ENCODE assay signal across 20 mouse cellular contexts in the genomic region with DNA sequence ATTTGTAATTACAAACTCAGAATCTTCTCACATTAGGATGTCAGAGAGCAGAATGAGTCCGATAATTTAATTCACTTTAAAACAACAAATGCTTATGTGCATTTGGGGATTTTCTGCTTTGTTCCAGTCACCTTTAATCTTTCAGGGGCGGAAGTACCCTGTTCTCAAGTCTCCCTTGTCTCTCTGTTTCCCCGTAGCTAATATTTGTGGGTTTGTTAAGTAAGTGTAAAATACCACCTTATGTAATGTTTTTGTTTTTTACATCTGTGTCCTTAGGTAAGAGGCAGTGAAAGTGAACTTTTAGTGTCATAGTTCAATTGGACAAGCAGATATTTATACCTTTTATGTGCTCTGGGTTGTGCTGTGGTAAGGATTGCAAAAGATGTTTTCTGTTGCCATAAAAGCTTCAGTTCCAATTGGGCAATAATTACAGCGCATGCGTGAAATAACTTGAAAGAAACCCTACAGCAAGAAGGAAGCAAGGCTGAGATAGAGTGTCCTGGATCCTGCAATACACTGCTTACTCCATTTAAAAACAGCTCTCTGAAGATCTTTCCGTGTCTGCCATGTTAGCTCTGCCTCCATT. TPM values are rescaled to one million over a fixed set of nuclear protein-coding genes. Genes with fewer than 3 reads are reported as not detected.
A peak's percentile ranks its signal among the peaks of the same experiment; 100 is the strongest.
DNase-seq lines count a peak whose midpoint lies in the region; ATAC-seq and TF ChIP-seq lines count a peak whose summit lies in the region.
"Had no signal": no experiment of that assay in that cellular context is flagged by ENCODE, and none has a peak within 500 bp of the region (broad histone marks: within the 10 kb centered on the region; RNA-seq: fewer than 3 reads in every experiment).

No protein-coding gene starts in this region.

- no peak overlapping the region for H3K9ac ChIP-seq in liver, postnatal 0 days (replicated peaks)
- H3K9ac ChIP-seq in liver, embryonic 11.5 days (ENCODE audit: low read depth, low read length), result no peak overlapping the region
- no peak overlapping the region for H3K9ac ChIP-seq in hindbrain, embryonic 14.5 days
- H3K9ac ChIP-seq: limb, embryonic 13.5 days; lung, embryonic 14.5 days; neural tube, embryonic 15.5 days had no signal

- no peak overlapping the region for H3K4me2 ChIP-seq in liver, postnatal 0 days (ENCODE audit: low read depth, low read length)
- no peak overlapping the region for H3K4me2 ChIP-seq in liver, embryonic 11.5 days
- no peak overlapping the region for H3K4me2 ChIP-seq in hindbrain, embryonic 14.5 days (replicated peaks)
- H3K4me2 ChIP-seq: limb, embryonic 13.5 days; lung, embryonic 14.5 days; neural tube, embryonic 15.5 days had no signal

- 68% methylated on average over 6 of the region's 6 CpGs for WGBS in liver, postnatal 0 days (ENCODE audit: insufficient replicate concordance)
- 91% methylated on average over 6 of the region's 6 CpGs for WGBS in liver, embryonic 11.5 days
- WGBS in hindbrain, embryonic 14.5 days, result 91% methylated on average over 6 of the region's 6 CpGs

- intact Hi-C loops in left cerebral cortex, postnatal 4 days (cut with DNase I), result no loop called here

- peak; percentile 92 for ATAC-seq in liver, postnatal 0 days
- no peak for ATAC-seq in liver, embryonic 11.5 days (replicated peaks; ENCODE audit: low FRiP score)
- peak; percentile 77 for ATAC-seq in monocyte, adult 5-6 weeks (replicated peaks; ENCODE audit: insufficient number of reproducible peaks, low FRiP score, low TSS enrichment, poor library complexity, severe bottlenecking)
- no peak for ATAC-seq in hindbrain, embryonic 14.5 days (ENCODE audit: low FRiP score)
- ATAC-seq: forebrain, embryonic 14.5 days; hindbrain, postnatal 0 days had no signal

- DNase-seq in adrenal gland, adult 2 months, result peak; percentile 33
- no peak for DNase-seq in adrenal gland, adult 8-10 months
- no peak for DNase-seq in liver, postnatal 0 days
- DNase-seq in liver, embryonic 11.5 days (ENCODE audit: low spot score), result no peak
- DNase-seq in left cerebral cortex, postnatal 4 days, result no peak
- DNase-seq in hindbrain, embryonic 14.5 days (ENCODE audit: low spot score), result no peak
- DNase-seq: cerebellum, postnatal 14 days; heart, postnatal 4 days; kidney, postnatal 14 days; lung, embryonic 14.5 days; thymus, adult 18-20 months had no signal

- peak; percentile 66 for TF ChIP-seq EP300 in liver, postnatal 0 days (IDR thresholded peaks at IDR 0.05; ENCODE audit: low read depth)

- H3K27ac ChIP-seq in liver, postnatal 0 days (ENCODE audit: low read depth), result peak overlapping the region; percentile 81
- no peak overlapping the region for H3K27ac ChIP-seq in liver, embryonic 11.5 days (ENCODE audit: low read depth, low read length)
- H3K27ac ChIP-seq in brown adipose tissue, adult 24 weeks (replicated peaks; ENCODE audit: low read depth, low read length), result peak overlapping the region; percentile 91
- no peak overlapping the region for H3K27ac ChIP-seq in hindbrain, embryonic 14.5 days
- H3K27ac ChIP-seq: embryonic facial prominence, embryonic 10.5 days; hindbrain, postnatal 0 days; left cerebral cortex, adult 2 months; limb, embryonic 13.5 days; midbrain, embryonic 10.5 days; neural tube, embryonic 15.5 days had no signal

- H3K36me3 ChIP-seq in liver, postnatal 0 days (replicated peaks; ENCODE audit: insufficient read depth, low read length), result no peaks in the 10 kb centered on the region
- no peaks in the 10 kb centered on the region for H3K36me3 ChIP-seq in liver, embryonic 11.5 days (ENCODE audit: control insufficient read depth, insufficient read depth, low read length)
- no peaks in the 10 kb centered on the region for H3K36me3 ChIP-seq in hindbrain, embryonic 14.5 days (replicated peaks; ENCODE audit: control insufficient read depth, insufficient read depth)
- H3K36me3 ChIP-seq: embryonic facial prominence, embryonic 10.5 days; limb, embryonic 13.5 days; midbrain, embryonic 10.5 days; neural tube, embryonic 15.5 days had no signal

- no peaks in the 10 kb centered on the region for H3K27me3 ChIP-seq in liver, postnatal 0 days (ENCODE audit: insufficient read depth, low read length)
- H3K27me3 ChIP-seq in liver, embryonic 11.5 days (replicated peaks; ENCODE audit: control insufficient read depth, insufficient read depth, low read length), result no peaks in the 10 kb centered on the region
- no peaks in the 10 kb centered on the region for H3K27me3 ChIP-seq in hindbrain, embryonic 14.5 days (ENCODE audit: control insufficient read depth, insufficient read depth, low read length)
- H3K27me3 ChIP-seq: limb, embryonic 13.5 days; neural tube, embryonic 15.5 days had no signal

- peaks cover 9% of the 10 kb centered on the region; the same call in 1 of the 2 replicates for H3K4me1 ChIP-seq in liver, postnatal 0 days (ENCODE audit: insufficient read depth)
- H3K4me1 ChIP-seq in liver, embryonic 11.5 days (replicated peaks; ENCODE audit: control insufficient read depth, insufficient read depth, low read length), result 0 out of 2 replicates have a peak, but pooled peaks cover 4% of the 10 kb centered on the region
- peaks cover 51% of the 10 kb centered on the region for H3K4me1 ChIP-seq in brown adipose tissue, adult 24 weeks (ENCODE audit: control insufficient read depth, insufficient read depth, insufficient read length, low read length)
- H3K4me1 ChIP-seq in hindbrain, embryonic 14.5 days (replicated peaks; ENCODE audit: control insufficient read depth, insufficient read depth, low read length), result no peaks in the 10 kb centered on the region

- H3K4me3 ChIP-seq in liver, postnatal 0 days (ENCODE audit: low read depth, low read length), result no peak overlapping the region
- H3K4me3 ChIP-seq in liver, embryonic 11.5 days (ENCODE audit: low read depth, low read length), result no peak overlapping the region
- H3K4me3 ChIP-seq in brown adipose tissue, adult 24 weeks (ENCODE audit: insufficient read depth, low read depth, low read length), result no peak overlapping the region
- no peak overlapping the region for H3K4me3 ChIP-seq in hindbrain, embryonic 14.5 days (replicated peaks; ENCODE audit: low read length)
- H3K4me3 ChIP-seq: embryonic facial prominence, embryonic 10.5 days; left cerebral cortex, adult 2 months; limb, embryonic 13.5 days; midbrain, embryonic 10.5 days; neural tube, embryonic 15.5 days had no signal

- no peaks in the 10 kb centered on the region for H3K9me3 ChIP-seq in liver, postnatal 0 days (ENCODE audit: low read length)
- no peaks in the 10 kb centered on the region for H3K9me3 ChIP-seq in liver, embryonic 11.5 days (ENCODE audit: control insufficient read depth, low read length)
- H3K9me3 ChIP-seq in hindbrain, embryonic 14.5 days (ENCODE audit: control insufficient read depth, low read length), result no peaks in the 10 kb centered on the region
- H3K9me3 ChIP-seq: embryonic facial prominence, embryonic 10.5 days; limb, embryonic 13.5 days; midbrain, embryonic 10.5 days; neural tube, embryonic 15.5 days had no signal

- TF ChIP-seq CTCF in liver, postnatal 0 days (IDR thresholded peaks at IDR 0.05; ENCODE audit: low read depth), result no peak

RNA-seq across cellular contexts. Expression of a gene that starts 14.8 kb away (rescaled TPM):
- total RNA-seq in adrenal gland, adult 2 months (2021), result 10 to 100 TPM; 26.3 to 35.1 TPM
- polyA plus RNA-seq in adrenal gland, adult 2 months (2012; rRNA removed), result 13.5 and 14.5 TPM in 2 replicates
- total RNA-seq in adrenal gland, adult 8-10 months (2022), result 10 to 100 TPM; 18.4 to 30.6 (median 23.5) TPM
- 5.0 and 5.8 TPM in 2 replicates for polyA plus RNA-seq in liver, postnatal 0 days (2015; fragmentation: Nextera tagmentation; extraction: Ambion mirVana)
- polyA plus RNA-seq in liver, embryonic 11.5 days (2014; fragmentation: Nextera tagmentation; extraction: Ambion mirVana), result 12.9 and 16.7 TPM in 2 replicates
- polyA plus RNA-seq in brown adipose tissue, adult 24 weeks (2012; ENCODE audit: insufficient read depth, insufficient read length, missing spikeins), result 43.3 and 57.1 TPM in 2 replicates
- total RNA-seq in monocyte, adult 5-6 weeks (2017), result 46.3 to 67.5 TPM (median 54.8 TPM) in 3 replicates
- 10 to 100 TPM; 26.3 to 28.9 TPM for total RNA-seq in left cerebral cortex, postnatal 4 days (2021)
- 26.4 and 32.5 TPM in 2 replicates for polyA plus RNA-seq in hindbrain, embryonic 14.5 days (2014; fragmentation: Nextera tagmentation; extraction: Ambion mirVana)

RNA-seq across cellular contexts. Expression of a gene that starts 14.9 kb away (rescaled TPM):
- total RNA-seq in adrenal gland, adult 2 months (2021), result 10 to 100 TPM; 58.7 to 59.7 TPM
- 6.0 and 6.4 TPM in 2 replicates for polyA plus RNA-seq in adrenal gland, adult 2 months (2012; rRNA removed)
- total RNA-seq in adrenal gland, adult 8-10 months (2022), result 10 to 100 TPM; 34.7 to 47.0 (median 41.0) TPM
- 16.3 and 17.6 TPM in 2 replicates for polyA plus RNA-seq in liver, postnatal 0 days (2015; fragmentation: Nextera tagmentation; extraction: Ambion mirVana)
- 25.0 and 31.9 TPM in 2 replicates for polyA plus RNA-seq in liver, embryonic 11.5 days (2014; fragmentation: Nextera tagmentation; extraction: Ambion mirVana)
- polyA plus RNA-seq in brown adipose tissue, adult 24 weeks (2012; ENCODE audit: insufficient read depth, insufficient read length, missing spikeins), result 82.7 and 125 TPM in 2 replicates
- total RNA-seq in monocyte, adult 5-6 weeks (2017), result 30.5 to 41.7 TPM (median 32.7 TPM) in 3 replicates
- total RNA-seq in left cerebral cortex, postnatal 4 days (2021), result 10 to 100 TPM; 28.1 to 28.2 TPM
- 29.4 and 31.3 TPM in 2 replicates for polyA plus RNA-seq in hindbrain, embryonic 14.5 days (2014; fragmentation: Nextera tagmentation; extraction: Ambion mirVana)

RNA-seq across cellular contexts. Expression of a gene that starts 43.1 kb away (rescaled TPM):
- 1 to 10 TPM; 5.0 to 7.1 TPM for total RNA-seq in adrenal gland, adult 2 months (2021)
- polyA plus RNA-seq in adrenal gland, adult 2 months (2012; rRNA removed), result 0.69 and 0.80 TPM in 2 replicates
- total RNA-seq in adrenal gland, adult 8-10 months (2022), result 10 to 100 TPM in 3 of 4 experiments, 1 to 10 TPM in 1; 6.9 to 17.0 (median 12.2) TPM
- polyA plus RNA-seq in liver, postnatal 0 days (2015; fragmentation: Nextera tagmentation; extraction: Ambion mirVana), result 5.0 and 5.1 TPM in 2 replicates
- 14.0 and 17.3 TPM in 2 replicates for polyA plus RNA-seq in liver, embryonic 11.5 days (2014; fragmentation: Nextera tagmentation; extraction: Ambion mirVana)
- 3.0 and 6.1 TPM in 2 replicates for polyA plus RNA-seq in brown adipose tissue, adult 24 weeks (2012; ENCODE audit: insufficient read depth, insufficient read length, missing spikeins)
- total RNA-seq in monocyte, adult 5-6 weeks (2017), result 10.6 to 34.7 TPM (median 14.3 TPM) in 3 replicates
- total RNA-seq in left cerebral cortex, postnatal 4 days (2021), result 10 to 100 TPM; 34.0 to 39.8 TPM
- 25.4 and 28.2 TPM in 2 replicates for polyA plus RNA-seq in hindbrain, embryonic 14.5 days (2014; fragmentation: Nextera tagmentation; extraction: Ambion mirVana)

Comparison
In these comparisons a context has a peak if more than half of its experiments do, and no peak if none do; other contexts are left out.
1. ATAC-seq: peak in liver, postnatal 0 days (single experiment) and monocyte, adult 5-6 weeks (single experiment); none in liver, embryonic 11.5 days (single experiment) and hindbrain, embryonic 14.5 days (single experiment).
2. H3K27ac ChIP-seq: peak in liver, postnatal 0 days (single experiment) and brown adipose tissue, adult 24 weeks (single experiment); none in liver, embryonic 11.5 days (single experiment) and hindbrain, embryonic 14.5 days (single experiment).